Mouse (Mus musculus): Measurements from ENCODE around the gene Cnppd1.

DNA sequence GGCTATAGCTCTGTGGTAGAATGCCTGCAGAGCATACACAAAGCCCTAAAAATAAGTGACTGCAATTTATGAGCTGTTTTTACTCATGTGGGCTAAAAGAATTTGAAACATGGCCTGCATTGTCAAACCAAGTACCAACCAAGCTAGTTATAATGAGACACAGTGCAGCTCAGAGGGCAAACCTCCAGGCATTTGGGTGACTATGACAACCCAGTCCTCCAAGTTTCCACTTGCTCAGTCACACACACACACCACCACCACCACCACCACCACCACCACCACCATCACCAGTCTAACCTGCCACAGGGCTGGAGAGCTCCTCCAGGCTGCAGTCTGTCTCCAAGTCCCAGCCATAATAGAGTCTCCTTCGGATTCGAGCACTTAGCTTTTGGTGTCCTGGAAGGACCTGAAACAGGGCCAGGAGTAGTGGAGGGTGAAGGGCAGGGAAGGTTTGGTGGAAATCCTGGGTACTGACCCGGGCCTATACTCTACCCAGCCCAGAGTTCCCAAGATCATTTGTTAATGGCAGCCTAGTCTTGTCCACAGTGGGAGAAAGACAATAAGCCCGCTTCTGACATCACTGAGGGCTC lies 1.8 kb downstream of the Cnppd1 start:
- TF ChIP-seq POLR2A (IDR thresholded peaks at IDR 0.05; ENCODE audit: control insufficient read depth, low read depth, low read length) (no peak), CTCF (IDR thresholded peaks at IDR 0.05; ENCODE audit: control insufficient read depth, insufficient read depth, insufficient replicate concordance, low read depth, low read length) (no peak)
